Mouse (Mus musculus) midbrain, embryonic 16.5 days (tissue): ENCODE data around the gene Olfr1212. TPM values are rescaled to one million over a fixed set of nuclear protein-coding genes. Genes with fewer than 3 reads are reported as not detected.

ENCODE experiments used
- ATAC-seq: fragments of 200-750 bp; cut with Nextera tagmentation; 2 replicates; pipeline ENCODE4 v1.8.0; 2017; ENCODE audit warnings: moderate TSS enrichment
- H3K27ac ChIP-seq: fragments of 300-500 bp; sonication (generic); 2 replicates; pipeline ENCODE4 v1.5.1; 2014; ENCODE audit warnings: mild to moderate bottlenecking, low read length, mixed read lengths
- H3K27me3 ChIP-seq: fragments of 300-500 bp; sonication (generic); 2 replicates; pipeline ENCODE4 v1.6.1; 2014; ENCODE audit warnings: low read depth, low read length, mixed read lengths; ENCODE audit not compliant: control insufficient read depth, insufficient read depth
- H3K36me3 ChIP-seq: fragments of 300-500 bp; sonication (generic); 2 replicates; pipeline ENCODE4 v1.6.1; 2014; ENCODE audit warnings: mild to moderate bottlenecking, low read length, moderate library complexity, mixed read lengths; ENCODE audit not compliant: control insufficient read depth, insufficient read depth
- H3K4me1 ChIP-seq: fragments of 300-500 bp; sonication (generic); 2 replicates; pipeline ENCODE4 v1.6.1; 2014; ENCODE audit warnings: mild to moderate bottlenecking, low read length, mixed read lengths; ENCODE audit not compliant: control insufficient read depth, insufficient read depth
- H3K4me2 ChIP-seq: fragments of 300-500 bp; sonication (generic); 2 replicates; pipeline ENCODE4 v1.6.1; 2014; ENCODE audit warnings: mild to moderate bottlenecking, low read length, mixed read lengths
- H3K4me3 ChIP-seq: fragments of 300-500 bp; sonication (generic); 2 replicates; pipeline ENCODE4 v1.5.1; 2014; ENCODE audit warnings: low read depth, mild to moderate bottlenecking, low read length, moderate library complexity, mixed read lengths
- H3K9ac ChIP-seq: fragments of 300-500 bp; sonication (generic); 2 replicates; pipeline ENCODE4 v1.6.1; 2014; ENCODE audit warnings: low read depth, low read length, mixed read lengths
- H3K9me3 ChIP-seq: fragments of 300-500 bp; sonication (generic); replicated peaks from 2 replicates; pipeline ENCODE4 v1.6.1; 2014; ENCODE audit warnings: mild to moderate bottlenecking, low read length, mixed read lengths; ENCODE audit not compliant: control insufficient read depth, poor library complexity, severe bottlenecking
- WGBS: fragments of 180-500 bp; shearing (Covaris S2); extraction: QIAGEN DNeasy Blood & Tissue Kit; methylation state at CpG from one replicate; pipeline ENCODE4 v1.1.7; 2014; 5-methylcytosine and 5-hydroxymethylcytosine counted together
- polyA plus RNA-seq: library from polyadenylated mRNA; unstranded; fragments of >200 nt; fragmentation: Nextera tagmentation; extraction: Ambion mirVana; gene quantifications from 2 replicates; pipeline ENCODE4 v1.2.1, GENCODE M21; 2015

Gene Olfr1212
- polyA plus RNA-seq: not detected in 2 replicates

- Histone ChIP-seq H3K36me3 (no peaks in the 10 kb centered on the region), H3K27me3 (no peaks in the 10 kb centered on the region), H3K4me1 (no peaks in the 10 kb centered on the region), H3K4me3 (no peak within 1 kb of the TSS), H3K4me2 (no peak within 1 kb of the TSS), H3K27ac (no peak within 1 kb of the TSS), H3K9me3 (no peaks in the 10 kb centered on the region), H3K9ac (no peak within 1 kb of the TSS)
- ATAC-seq: no peak
Measured at GRCm38 (mm10) chr2:88953669-88954068, at the start of gene Olfr1212. Gene Olfr1212 (plus strand): TSS chr2:88953969.

DNA sequence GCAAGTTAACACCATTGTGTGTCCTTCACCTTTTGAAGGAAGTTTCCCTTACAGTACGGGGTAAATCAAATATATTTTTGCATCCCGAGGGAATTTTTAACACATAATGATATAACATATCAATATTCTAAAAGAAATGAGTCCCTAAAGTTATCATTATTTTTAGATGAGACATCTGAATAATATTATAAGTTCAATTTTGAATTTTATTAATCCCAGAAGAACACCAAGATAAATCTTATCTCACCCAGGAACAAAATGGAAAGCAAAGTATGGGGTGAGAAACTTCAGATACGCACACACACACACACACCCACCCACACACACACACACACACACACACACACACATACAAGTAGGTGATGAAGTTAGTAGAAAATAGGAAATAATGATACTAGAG is 38.7 kb upstream of the Olfr1212 start, which contains the start of gene Olfr1209:
Gene Olfr1209, minus strand, starts transcription at position 101 of the 400 bp plus-strand sequence.
- no peaks in the 10 kb centered on the region for H3K27me3 ChIP-seq
- no peak for ATAC-seq
- 87% methylated on average over 3 of the region's 3 CpGs for WGBS

DNA sequence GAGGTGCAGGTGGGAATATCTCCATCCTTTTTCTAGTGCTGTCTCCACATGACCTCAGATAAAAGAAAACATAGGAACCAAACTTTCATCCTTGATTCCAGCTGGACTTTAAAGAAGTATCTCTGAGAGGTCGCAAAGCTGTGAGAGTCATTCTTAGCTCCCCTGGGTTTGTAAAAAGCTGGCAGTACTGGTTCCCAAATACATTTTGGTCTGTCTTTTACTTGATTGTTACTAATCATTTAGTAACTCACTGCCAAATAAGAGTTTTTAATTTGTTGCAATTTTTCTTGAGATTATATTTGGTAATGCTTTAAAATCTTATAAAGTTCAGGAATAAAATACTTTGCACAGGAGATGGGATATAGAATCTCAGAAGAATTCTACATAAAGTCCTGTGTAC is 15.8 kb upstream of the Olfr1212 start, which contains the start of gene Olfr1211:
Gene Olfr1211, minus strand, starts transcription at position 101 of the 400 bp plus-strand sequence.
- Histone ChIP-seq H3K36me3 (no peaks in the 10 kb centered on the region), H3K27me3 (no peaks in the 10 kb centered on the region), H3K9me3 (no peaks in the 10 kb centered on the region), H3K4me3 (no peak within 1 kb of the TSS), H3K27ac (no peak within 1 kb of the TSS), H3K4me2 (no peak within 1 kb of the TSS), H3K9ac (no peak within 1 kb of the TSS), H3K4me1 (no peaks in the 10 kb centered on the region)
- ATAC-seq: no peak
- 86% methylated on average over 1 of the region's 1 CpGs for WGBS

More for the DNA sequence above, 38.7 kb upstream of the Olfr1212 start, which contains the start of gene Olfr1209:
- no peaks in the 10 kb centered on the region for H3K9me3 ChIP-seq
- H3K9ac ChIP-seq: no peak within 1 kb of the TSS
- H3K4me2 ChIP-seq: no peak within 1 kb of the TSS
- H3K4me3 ChIP-seq: no peak within 1 kb of the TSS
- no peak within 1 kb of the TSS for H3K27ac ChIP-seq
- no peaks in the 10 kb centered on the region for H3K36me3 ChIP-seq
- H3K4me1 ChIP-seq: no peaks in the 10 kb centered on the region

GRCm38 (mm10) chr2:88980181-88980580 is 26.4 kb downstream of the Olfr1212 start, which contains the start of gene Gm13762:
Gene Gm13762 (minus strand): TSS chr2:88980281.
- Histone ChIP-seq H3K36me3 (no peaks in the 10 kb centered on the region), H3K9me3 (no peaks in the 10 kb centered on the region), H3K4me2 (no peak within 1 kb of the TSS), H3K4me3 (no peak within 1 kb of the TSS), H3K4me1 (no peaks in the 10 kb centered on the region), H3K27ac (no peak within 1 kb of the TSS), H3K9ac (no peak within 1 kb of the TSS), H3K27me3 (no peaks in the 10 kb centered on the region)
- ATAC-seq: no peak
- 74% methylated on average over 1 of the region's 1 CpGs for WGBS

DNA sequence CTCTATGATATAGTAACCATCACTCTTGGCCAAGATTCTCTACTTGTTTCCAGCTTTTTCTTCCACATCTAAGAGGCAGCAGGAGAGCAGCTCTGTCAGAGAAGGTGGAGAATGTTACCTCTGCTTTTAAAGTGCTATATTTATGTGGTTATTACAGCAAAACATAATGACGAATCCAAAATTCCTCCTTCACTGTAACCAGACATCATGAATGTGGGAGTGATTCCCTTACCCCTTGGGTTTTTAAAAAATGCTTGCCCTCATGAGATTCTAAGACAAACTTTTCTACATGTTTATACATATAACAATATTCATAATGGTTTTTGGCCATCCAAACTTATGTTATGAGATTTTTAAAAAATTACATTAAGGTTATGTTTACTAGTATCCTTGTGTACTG is 38.8 kb downstream of the Olfr1212 start, which contains the start of gene Olfr1214:
Gene Olfr1214, minus strand, starts transcription at position 101 of the 400 bp plus-strand sequence.
- ATAC-seq: no peak
- H3K36me3 ChIP-seq: no peaks in the 10 kb centered on the region
- no peak within 1 kb of the TSS for H3K9ac ChIP-seq
- H3K4me1 ChIP-seq: no peaks in the 10 kb centered on the region
- H3K27me3 ChIP-seq: no peaks in the 10 kb centered on the region
- no peak within 1 kb of the TSS for H3K27ac ChIP-seq
- H3K4me3 ChIP-seq: no peak within 1 kb of the TSS
- no peaks in the 10 kb centered on the region for H3K9me3 ChIP-seq
- H3K4me2 ChIP-seq: no peak within 1 kb of the TSS
- WGBS: 93% methylated on average over 1 of the region's 1 CpGs

GRCm38 (mm10) chr2:89006873-89007272 is 53.1 kb downstream of the Olfr1212 start, which contains the start of gene Olfr1215:
Gene Olfr1215 (minus strand): TSS chr2:89006973.
- WGBS: 81% methylated on average over 2 of the region's 2 CpGs

More at GRCm38 (mm10) chr2:89006873-89007272, 53.1 kb downstream of the Olfr1212 start, which contains the start of gene Olfr1215:
- Histone ChIP-seq H3K4me3 (no peak within 1 kb of the TSS), H3K27ac (no peak within 1 kb of the TSS), H3K27me3 (no peaks in the 10 kb centered on the region), H3K4me2 (no peak within 1 kb of the TSS), H3K4me1 (no peaks in the 10 kb centered on the region), H3K9ac (no peak within 1 kb of the TSS), H3K9me3 (no peaks in the 10 kb centered on the region), H3K36me3 (no peaks in the 10 kb centered on the region)
- no peak for ATAC-seq

Other genes starting within 250 kb of the Olfr1212 start
- not detected in 2 replicates for gene Olfr1196, start 249.4 kb upstream of the Olfr1212 start, polyA plus RNA-seq
- not detected in 2 replicates for gene Olfr1197, start 221.6 kb upstream of the Olfr1212 start, polyA plus RNA-seq
- not detected in 2 replicates for gene Olfr1198, start 202.6 kb upstream of the Olfr1212 start, polyA plus RNA-seq
- not detected in 2 replicates for gene Olfr1199, start 193.5 kb upstream of the Olfr1212 start, polyA plus RNA-seq
- not detected in 2 replicates for gene Olfr1200, start 183.5 kb upstream of the Olfr1212 start, polyA plus RNA-seq
- gene Olfr1201, start 160.9 kb upstream of the Olfr1212 start, polyA plus RNA-seq: not detected in 2 replicates
- gene Olfr1202, start 139.5 kb upstream of the Olfr1212 start, polyA plus RNA-seq: not detected in 2 replicates
- gene Olfr1205, start 124.2 kb upstream of the Olfr1212 start, polyA plus RNA-seq: not detected in 2 replicates
- gene Olfr1204, start 104.7 kb upstream of the Olfr1212 start, polyA plus RNA-seq: not detected in 2 replicates
- gene Olfr1206, start 90.7 kb upstream of the Olfr1212 start, polyA plus RNA-seq: not detected in 2 replicates
- gene Olfr1208, start 51.7 kb upstream of the Olfr1212 start, polyA plus RNA-seq: not detected in 2 replicates
- gene Olfr1209, start 38.8 kb upstream of the Olfr1212 start, polyA plus RNA-seq: not detected in 2 replicates
- not detected in 2 replicates for gene Olfr1211, start 15.9 kb upstream of the Olfr1212 start, polyA plus RNA-seq
- not detected in 2 replicates for gene Gm13762, start 26.3 kb downstream of the Olfr1212 start, polyA plus RNA-seq
- not detected in 2 replicates for gene Olfr1214, start 38.7 kb downstream of the Olfr1212 start, polyA plus RNA-seq
- gene Olfr1215, start 53.0 kb downstream of the Olfr1212 start, polyA plus RNA-seq: not detected in 2 replicates
- not detected in 2 replicates for gene Olfr1216, start 64.4 kb downstream of the Olfr1212 start, polyA plus RNA-seq
- gene Olfr1217, start 78.1 kb downstream of the Olfr1212 start, polyA plus RNA-seq: not detected in 2 replicates
- gene Olfr1218, start 107.2 kb downstream of the Olfr1212 start, polyA plus RNA-seq: not detected in 2 replicates
- gene Olfr1219, start 129.5 kb downstream of the Olfr1212 start, polyA plus RNA-seq: not detected in 2 replicates
- not detected in 2 replicates for gene Olfr1220, start 152.9 kb downstream of the Olfr1212 start, polyA plus RNA-seq
- not detected in 2 replicates for gene Olfr1221, start 163.3 kb downstream of the Olfr1212 start, polyA plus RNA-seq
- not detected in 2 replicates for gene Olfr1222, start 179.1 kb downstream of the Olfr1212 start, polyA plus RNA-seq
- not detected in 2 replicates for gene Olfr1223, start 197.6 kb downstream of the Olfr1212 start, polyA plus RNA-seq
- not detected in 2 replicates for gene Olfr1224-ps1, start 210.1 kb downstream of the Olfr1212 start, polyA plus RNA-seq
- gene Olfr1225, start 220.7 kb downstream of the Olfr1212 start, polyA plus RNA-seq: not detected in 2 replicates
- gene Olfr1226, start 246.1 kb downstream of the Olfr1212 start, polyA plus RNA-seq: not detected in 2 replicates